Mouse (Mus musculus) kidney, postnatal 25 days (tissue): ENCODE results near the gene Hmgcl.

Experiments
- DNase-seq, 2 experiments: peaks; one replicate each; pipeline ENCODE4 v3.0.0; 2021; ENCODE audit warnings: mixed read lengths in 2 of 2

The Hmgcl gene

GRCm38 (mm10) chr4:135986943-135987710 is 40.9 kb downstream of the Hmgcl start, which contains the start of gene Pithd1:
Gene Pithd1 (minus strand): TSS chr4:135987264.
- peak; percentile 89 to 94 for DNase-seq

GRCm38 (mm10) chr4:135987714-135988113 is 41.5 kb downstream of the Hmgcl start:
- no peak for DNase-seq

- no peak for DNase-seq
These were observed 47.7 kb downstream of the Hmgcl start for GRCm38 (mm10) chr4:135993941-135994340.

GRCm38 (mm10) chr4:135995118-135995517 is 48.9 kb downstream of the Hmgcl start:
- DNase-seq: no peak

- peak in 1 of 2 experiments; percentile 26 for DNase-seq
These were observed 57.9 kb downstream of the Hmgcl start for GRCm38 (mm10) chr4:136004107-136004675.

- DNase-seq: peak; percentile 33 to 47
These were observed 58.7 kb downstream of the Hmgcl start for GRCm38 (mm10) chr4:136004921-136005320.

GRCm38 (mm10) chr4:136006821-136007220 is 60.6 kb downstream of the Hmgcl start:
- peak in 1 of 2 experiments; percentile 15 for DNase-seq

GRCm38 (mm10) chr4:136008782-136009447 is 62.7 kb downstream of the Hmgcl start:
- DNase-seq: peak in 1 of 2 experiments; percentile 27

- peak in 1 of 2 experiments; percentile 4 for DNase-seq
These were observed 64.3 kb downstream of the Hmgcl start for GRCm38 (mm10) chr4:136010586-136010985.
